Mouse (Mus musculus) E14TG2a.4 (cell line): ENCODE measurements around the gene Ctso.

Experiments used
- CTCF ChIP-seq: conservative IDR thresholded peaks from 2 replicates; pipeline ENCODE4 v1.5.1; 2014; ENCODE audit warnings: low read length
- POU5F1 ChIP-seq: IDR thresholded peaks from 2 replicates; pipeline ENCODE4 v1.6.1; 2014; ENCODE audit warnings: low read length, borderline replicate concordance

DNA sequence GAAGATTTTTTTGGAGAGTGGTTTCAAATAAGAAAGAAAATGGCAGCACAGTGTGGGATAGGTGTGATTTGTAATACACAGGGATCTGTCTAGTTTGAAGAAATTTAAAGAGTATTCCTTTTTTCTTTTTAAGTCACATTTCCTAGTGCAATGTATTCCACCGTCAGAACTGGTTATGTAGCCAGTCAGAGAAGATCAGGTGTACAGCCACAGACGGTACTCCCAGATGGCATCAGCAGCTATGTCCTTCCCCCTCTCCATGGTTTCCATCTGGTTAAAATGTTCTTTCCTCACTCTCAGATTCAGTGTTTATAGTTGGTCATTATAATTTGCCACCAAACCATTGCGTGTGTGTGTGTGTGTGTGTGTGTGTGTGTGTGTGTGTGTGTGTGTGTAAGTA, 10.7 kb downstream of the Ctso start:
- TF ChIP-seq CTCF = no peak
- TF ChIP-seq POU5F1 = no peak
